ENCODE assay signal across 8 mouse cellular contexts in the genomic region with DNA sequence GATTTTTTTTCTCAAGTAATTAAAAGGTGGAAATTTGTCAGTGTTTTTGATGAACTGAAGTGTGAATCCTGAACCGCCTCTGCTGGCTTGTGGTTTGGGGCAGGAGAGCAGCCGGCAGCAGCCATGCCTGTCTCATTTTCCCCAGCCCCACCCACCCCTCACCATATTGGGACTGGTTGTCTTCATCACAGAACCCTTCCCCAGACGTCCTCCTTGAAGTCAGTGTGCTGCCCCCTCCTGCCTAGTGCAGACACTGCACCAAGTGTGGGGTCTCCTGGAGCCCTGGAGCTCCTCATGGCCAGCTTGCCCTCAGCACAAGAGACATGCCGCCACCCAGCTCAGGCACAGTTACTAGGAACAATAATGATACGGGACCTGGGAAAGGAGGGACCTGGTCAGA. TPM values are rescaled to one million over a fixed set of nuclear protein-coding genes. Genes with fewer than 3 reads are reported as not detected.
A peak's percentile ranks its signal among the peaks of the same experiment; 100 is the strongest.
DNase-seq lines count a peak whose midpoint lies in the region; ATAC-seq and TF ChIP-seq lines count a peak whose summit lies in the region.
"Had no signal": no experiment of that assay in that cellular context is flagged by ENCODE, and none has a peak within 500 bp of the region (broad histone marks: within the 10 kb centered on the region; RNA-seq: fewer than 3 reads in every experiment).

No protein-coding gene starts in this region.

- no peak overlapping the region for H3K27ac ChIP-seq in limb, embryonic 11.5 days (replicated peaks; ENCODE audit: low read depth, low read length)
- H3K27ac ChIP-seq in limb, embryonic 10.5 days = no peak overlapping the region
- H3K27ac ChIP-seq in cortical plate, adult 2 months (ENCODE audit: insufficient read depth, low read length) = no peak overlapping the region
- H3K27ac ChIP-seq in forebrain, embryonic 13.5 days = no peak overlapping the region

- no peaks in the 10 kb centered on the region for H3K4me1 ChIP-seq in limb, embryonic 11.5 days (ENCODE audit: control insufficient read depth, insufficient read depth, low read length)
- peaks cover 6% of the 10 kb centered on the region; the same call in 1 of the 2 replicates for H3K4me1 ChIP-seq in limb, embryonic 10.5 days
- no peaks in the 10 kb centered on the region for H3K4me1 ChIP-seq in cortical plate, adult 2 months (ENCODE audit: control insufficient read depth, insufficient read depth, low read length)
- H3K4me1 ChIP-seq in forebrain, embryonic 13.5 days = no peaks in the 10 kb centered on the region

- peak; percentile 42 for DNase-seq in limb, embryonic 11.5 days (ENCODE audit: low spot score)
- no peak for DNase-seq in limb, embryonic 10.5 days (ENCODE audit: low spot score)
- peak; percentile 73 for DNase-seq in lung, postnatal 36 days
- DNase-seq in thymus, postnatal 4 days = peak; percentile 87
- no peak for DNase-seq in gastrocnemius, postnatal 4 days (ENCODE audit: low spot score in 2 of 2)

- no peak for TF ChIP-seq POLR2A in cortical plate, adult 2 months (IDR thresholded peaks at IDR 0.05; ENCODE audit: extremely low read depth, insufficient read depth, low read length)

- no peak for ATAC-seq in limb, embryonic 11.5 days (ENCODE audit: insufficient number of reproducible peaks, low FRiP score, low TSS enrichment, low read depth)
- no peak for ATAC-seq in forebrain, embryonic 13.5 days

- TF ChIP-seq CTCF in cortical plate, adult 2 months (IDR thresholded peaks at IDR 0.05; ENCODE audit: extremely low read depth, insufficient read depth, low read length) = 0 out of 2 replicates have a peak, but pooled peaks have one; percentile 19

- H3K27me3 ChIP-seq in limb, embryonic 11.5 days (ENCODE audit: control insufficient read depth, insufficient read depth, low read length) = no peaks in the 10 kb centered on the region
- no peaks in the 10 kb centered on the region for H3K27me3 ChIP-seq in limb, embryonic 10.5 days (ENCODE audit: low read depth, poor library complexity, severe bottlenecking)
- H3K27me3 ChIP-seq in forebrain, embryonic 13.5 days = 0 out of 2 replicates have a peak, but pooled peaks cover 3% of the 10 kb centered on the region

- 37% methylated on average over 5 of the region's 5 CpGs for WGBS in limb, embryonic 11.5 days
- WGBS in limb, embryonic 10.5 days = 25% methylated on average over 5 of the region's 5 CpGs
- 45% methylated on average over 5 of the region's 5 CpGs for WGBS in forebrain, embryonic 13.5 days

- H3K4me3 ChIP-seq in limb, embryonic 11.5 days (ENCODE audit: low read depth, low read length) = no peak overlapping the region
- H3K4me3 ChIP-seq in limb, embryonic 10.5 days = no peak overlapping the region
- no peak overlapping the region for H3K4me3 ChIP-seq in cortical plate, adult 2 months (ENCODE audit: insufficient read depth, low read length)
- no peak overlapping the region for H3K4me3 ChIP-seq in forebrain, embryonic 13.5 days
- H3K4me3 ChIP-seq: megakaryocyte, embryonic 14.5 days had no signal

- H3K9ac ChIP-seq in limb, embryonic 11.5 days (ENCODE audit: low read length) = no peak overlapping the region
- H3K9ac ChIP-seq in forebrain, embryonic 13.5 days = no peak overlapping the region

- H3K4me2 ChIP-seq in limb, embryonic 11.5 days (ENCODE audit: low read depth, severe bottlenecking) = no peak overlapping the region
- H3K4me2 ChIP-seq in forebrain, embryonic 13.5 days = no peak overlapping the region

- H3K9me3 ChIP-seq in limb, embryonic 11.5 days (ENCODE audit: control insufficient read depth, low read length) = no peaks in the 10 kb centered on the region
- no peaks in the 10 kb centered on the region for H3K9me3 ChIP-seq in limb, embryonic 10.5 days (replicated peaks)
- H3K9me3 ChIP-seq in forebrain, embryonic 13.5 days (replicated peaks) = no peaks in the 10 kb centered on the region
- H3K9me3 ChIP-seq: megakaryocyte, embryonic 14.5 days had no signal

- H3K36me3 ChIP-seq in limb, embryonic 11.5 days (ENCODE audit: control insufficient read depth, insufficient read depth, low read length) = no peaks in the 10 kb centered on the region
- no peaks in the 10 kb centered on the region for H3K36me3 ChIP-seq in limb, embryonic 10.5 days
- H3K36me3 ChIP-seq in forebrain, embryonic 13.5 days (ENCODE audit: poor library complexity, severe bottlenecking) = no peaks in the 10 kb centered on the region

RNA-seq across cellular contexts. Expression of a gene that starts 12.9 kb away (rescaled TPM):
- 7.5 and 10.8 TPM in 2 replicates for polyA plus RNA-seq in limb, embryonic 11.5 days (2014; fragmentation: Nextera tagmentation; extraction: Ambion mirVana)
- polyA plus RNA-seq in limb, embryonic 10.5 days (2016; fragmentation: Nextera tagmentation; extraction: Ambion mirVana) = 9.9 and 17.1 TPM in 2 replicates
- 3.5 TPM in 2 replicates for polyA plus RNA-seq in cortical plate, adult 2 months (2012; rRNA removed)
- polyA plus RNA-seq in forebrain, embryonic 13.5 days (2015; fragmentation: Nextera tagmentation; extraction: Ambion mirVana) = 19.1 and 23.1 TPM in 2 replicates
- 1 to 10 TPM; 4.9 to 5.4 TPM for total RNA-seq in gastrocnemius, postnatal 4 days (2021)

RNA-seq across cellular contexts. Expression of a gene that starts 24.7 kb away (rescaled TPM):
- polyA plus RNA-seq in limb, embryonic 11.5 days (2014; fragmentation: Nextera tagmentation; extraction: Ambion mirVana) = 4.1 and 4.4 TPM in 2 replicates
- 3.8 and 6.0 TPM in 2 replicates for polyA plus RNA-seq in limb, embryonic 10.5 days (2016; fragmentation: Nextera tagmentation; extraction: Ambion mirVana)
- polyA plus RNA-seq in cortical plate, adult 2 months (2012; rRNA removed) = 27.3 and 38.6 TPM in 2 replicates
- polyA plus RNA-seq in forebrain, embryonic 13.5 days (2015; fragmentation: Nextera tagmentation; extraction: Ambion mirVana) = 5.1 and 5.7 TPM in 2 replicates
- total RNA-seq in gastrocnemius, postnatal 4 days (2021) = 10 to 100 TPM in 1 of 2 experiments, 1 to 10 TPM in 1; 9.8 to 10.1 TPM

RNA-seq across cellular contexts. Expression of a gene that starts 34.9 kb away (rescaled TPM):
- 149 and 155 TPM in 2 replicates for polyA plus RNA-seq in limb, embryonic 11.5 days (2014; fragmentation: Nextera tagmentation; extraction: Ambion mirVana)
- 134 and 166 TPM in 2 replicates for polyA plus RNA-seq in limb, embryonic 10.5 days (2016; fragmentation: Nextera tagmentation; extraction: Ambion mirVana)
- polyA plus RNA-seq in cortical plate, adult 2 months (2012; rRNA removed) = 375 and 376 TPM in 2 replicates
- 173 and 185 TPM in 2 replicates for polyA plus RNA-seq in forebrain, embryonic 13.5 days (2015; fragmentation: Nextera tagmentation; extraction: Ambion mirVana)
- 100 to 1,000 TPM; 174 to 180 TPM for total RNA-seq in gastrocnemius, postnatal 4 days (2021)

Comparison
In these comparisons a context has a peak if more than half of its experiments do, and no peak if none do; other contexts are left out.
1. DNase-seq: peak in limb, embryonic 11.5 days (single experiment), lung, postnatal 36 days (single experiment) and thymus, postnatal 4 days (single experiment); none in limb, embryonic 10.5 days (single experiment) and gastrocnemius, postnatal 4 days (0 of 2).